Mouse (Mus musculus) cerebellum, postnatal 4 days (tissue): ENCODE measurements around the gene Tspyl1.

Experiments used
- DNase-seq, 2 experiments: peaks; one replicate each; pipeline ENCODE4 v3.0.0; 2022; ENCODE audit warnings: low spot score in 2 of 2, mixed read lengths in 1 of 2

Tspyl1 gene

GRCm38 (mm10) chr10:34297980-34298753 lies 16.2 kb downstream of the Tspyl1 start:
- DNase-seq: no peak

- DNase-seq: no peak
Observed at GRCm38 (mm10) chr10:34300368-34300767, 18.4 kb downstream of the Tspyl1 start.

- no peak for DNase-seq
Observed at GRCm38 (mm10) chr10:34307070-34307469, 25.1 kb downstream of the Tspyl1 start.

DNA sequence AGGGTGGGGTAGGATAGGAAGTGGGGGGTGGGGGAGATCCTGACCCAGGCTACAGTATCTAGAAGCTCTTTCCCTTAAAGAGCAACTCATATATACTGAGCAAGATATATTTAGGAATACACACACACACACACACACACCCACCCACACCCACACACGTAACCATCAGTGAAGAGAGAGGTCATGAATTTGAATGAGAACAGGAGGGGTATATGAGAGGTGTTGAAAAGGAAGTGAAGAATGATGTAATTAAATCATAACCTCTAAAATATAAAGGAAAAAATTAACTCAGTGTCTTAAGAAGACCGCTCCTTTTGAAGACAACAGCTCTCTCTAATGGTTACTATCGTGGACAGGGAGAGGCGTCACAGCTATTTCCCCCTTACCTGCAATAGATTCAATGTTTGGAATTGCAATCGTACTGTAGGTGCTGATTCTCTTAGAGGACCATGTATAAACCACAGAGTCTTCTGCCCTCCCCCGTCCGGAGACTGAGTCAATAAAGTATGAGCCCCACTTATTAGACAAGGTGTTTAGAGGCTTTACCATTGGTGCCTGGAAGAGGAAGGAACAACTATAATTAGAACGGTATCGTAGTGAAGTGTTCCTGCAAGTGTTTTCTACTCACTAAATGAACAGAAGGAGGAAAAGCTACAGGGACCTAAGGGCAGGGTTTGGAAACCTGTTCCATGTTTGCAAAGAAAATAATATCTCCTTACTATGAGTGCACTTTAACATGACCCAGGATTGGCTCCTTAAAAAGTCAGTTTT lies 28.1 kb downstream of the Tspyl1 start:
- DNase-seq: no peak

DNA sequence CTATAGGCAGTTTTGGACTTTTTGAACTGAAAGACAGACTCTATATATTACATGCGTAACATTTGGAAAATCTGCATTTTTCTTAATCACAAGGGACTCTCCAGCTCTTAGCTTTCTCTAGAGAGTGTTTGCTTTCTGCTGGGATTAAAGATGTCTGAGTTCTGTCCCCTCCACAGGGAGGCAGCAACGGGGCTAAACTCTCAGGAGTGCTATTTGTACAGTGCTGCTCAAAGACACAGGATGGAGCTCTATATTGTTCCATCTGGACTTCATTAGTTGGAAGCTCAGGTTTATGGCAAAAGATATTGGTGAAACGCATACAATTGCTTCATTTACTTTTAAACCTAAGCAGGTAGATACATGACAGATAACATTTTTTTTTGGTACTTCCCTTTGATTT lies 30.5 kb downstream of the Tspyl1 start:
- DNase-seq: no peak

DNA sequence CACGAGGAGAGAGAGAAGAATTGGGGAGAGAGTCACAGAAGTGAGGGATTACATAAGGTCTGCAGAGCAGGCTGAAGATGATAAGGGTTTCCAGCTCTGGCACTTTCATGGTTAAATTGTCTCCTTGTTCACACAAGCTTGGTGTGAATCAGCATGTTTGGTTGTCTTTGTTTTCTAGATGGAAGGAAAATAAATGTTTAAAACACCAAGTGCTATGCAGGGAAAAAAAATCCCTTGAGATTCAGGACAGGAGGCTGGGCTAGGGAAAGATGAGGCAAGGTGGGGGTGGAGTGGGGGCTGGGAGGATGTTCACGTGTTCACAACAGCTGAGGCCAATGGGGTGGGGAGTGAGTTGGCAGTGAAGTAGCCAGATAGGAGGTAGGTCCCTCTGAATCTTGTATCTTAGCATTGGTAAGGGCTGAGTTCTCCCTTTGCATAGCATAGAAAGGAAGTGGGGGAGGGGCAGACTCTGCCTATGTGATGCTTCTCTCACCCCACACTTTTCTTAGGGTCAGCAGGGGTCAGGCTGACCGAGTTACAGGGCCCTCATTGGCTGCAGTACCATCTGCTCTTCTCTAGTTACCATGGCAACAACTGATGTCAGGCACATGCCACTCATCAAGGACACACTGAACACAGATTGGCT lies 34.7 kb downstream of the Tspyl1 start:
- peak; percentile 25 to 61 for DNase-seq

- no peak for DNase-seq
Observed at GRCm38 (mm10) chr10:34317217-34317606, 35.2 kb downstream of the Tspyl1 start.

- DNase-seq: no peak
Observed at GRCm38 (mm10) chr10:34320809-34321208, 38.8 kb downstream of the Tspyl1 start.

DNA sequence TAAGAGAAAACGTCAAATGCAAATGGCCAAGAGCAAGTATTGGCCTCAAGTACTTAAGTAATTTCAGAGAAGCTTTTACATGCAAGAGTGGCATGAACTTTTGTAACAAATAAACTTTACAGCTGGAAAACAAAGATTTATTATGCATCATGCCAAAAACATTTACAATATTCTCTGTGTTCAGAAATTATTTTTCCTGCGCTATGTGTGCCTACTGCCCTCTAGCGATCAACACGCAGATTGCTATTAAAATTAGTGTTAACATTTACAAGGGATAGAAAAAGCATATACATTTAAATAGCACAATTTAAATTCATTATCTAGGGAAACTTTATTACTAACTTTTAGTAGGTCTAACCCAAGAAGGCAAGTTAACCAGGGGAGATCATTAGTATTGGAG lies 44.7 kb downstream of the Tspyl1 start:
- DNase-seq: no peak

GRCm38 (mm10) chr10:34327144-34327543 lies 45.2 kb downstream of the Tspyl1 start:
- no peak for DNase-seq

- peak in 1 of 2 experiments; percentile 38 for DNase-seq
Observed at GRCm38 (mm10) chr10:34328310-34328709, 46.3 kb downstream of the Tspyl1 start.
